Mouse (Mus musculus) forebrain, embryonic 12.5 days (tissue): ENCODE data around the gene Dip2a. TPM values are rescaled to one million over a fixed set of nuclear protein-coding genes. Genes with fewer than 3 reads are reported as not detected.

Experiments used
- ATAC-seq: fragments of 200-750 bp; cut with Nextera tagmentation; 2 replicates; pipeline ENCODE4 v1.8.0; 2017; ENCODE audit warnings: moderate TSS enrichment; ENCODE audit not compliant: low FRiP score
- H3K27ac ChIP-seq: fragments of 300-500 bp; sonication (generic); 2 replicates; pipeline ENCODE4 v1.5.1; 2016; ENCODE audit warnings: mild to moderate bottlenecking
- H3K27me3 ChIP-seq: fragments of 300-500 bp; sonication (generic); 2 replicates; pipeline ENCODE4 v1.6.1; 2016; ENCODE audit warnings: mild to moderate bottlenecking
- H3K36me3 ChIP-seq: fragments of 300-500 bp; sonication (generic); replicated peaks from 2 replicates; pipeline ENCODE4 v1.6.1; 2016; ENCODE audit warnings: mild to moderate bottlenecking
- H3K4me1 ChIP-seq: fragments of 300-500 bp; sonication (generic); 2 replicates; pipeline ENCODE4 v1.6.1; 2016
- H3K4me2 ChIP-seq: fragments of 300-500 bp; sonication (generic); 2 replicates; pipeline ENCODE4 v1.6.1; 2016; ENCODE audit warnings: mild to moderate bottlenecking, moderate library complexity
- H3K4me3 ChIP-seq: fragments of 300-500 bp; sonication (generic); replicated peaks from 2 replicates; pipeline ENCODE4 v1.5.1; 2016; ENCODE audit warnings: mild to moderate bottlenecking
- H3K9ac ChIP-seq: fragments of 300-500 bp; sonication (generic); 2 replicates; pipeline ENCODE4 v1.6.1; 2016; ENCODE audit warnings: mild to moderate bottlenecking
- H3K9me3 ChIP-seq: fragments of 300-500 bp; sonication (generic); 2 replicates; pipeline ENCODE4 v1.6.1; 2016
- WGBS: fragments of 180-500 bp; shearing (Covaris S2); methylation state at CpG from one replicate; pipeline ENCODE4 v1.1.7; 2016; 5-methylcytosine and 5-hydroxymethylcytosine counted together
- polyA plus RNA-seq: library from polyadenylated mRNA; unstranded; fragments of >200 nt; fragmentation: Nextera tagmentation; extraction: Ambion mirVana; gene quantifications from 2 replicates; pipeline ENCODE4 v1.2.1, GENCODE M21; 2016

The Dip2a gene
- polyA plus RNA-seq, 1 experiment from 2014 or later = 11.1 TPM

DNA sequence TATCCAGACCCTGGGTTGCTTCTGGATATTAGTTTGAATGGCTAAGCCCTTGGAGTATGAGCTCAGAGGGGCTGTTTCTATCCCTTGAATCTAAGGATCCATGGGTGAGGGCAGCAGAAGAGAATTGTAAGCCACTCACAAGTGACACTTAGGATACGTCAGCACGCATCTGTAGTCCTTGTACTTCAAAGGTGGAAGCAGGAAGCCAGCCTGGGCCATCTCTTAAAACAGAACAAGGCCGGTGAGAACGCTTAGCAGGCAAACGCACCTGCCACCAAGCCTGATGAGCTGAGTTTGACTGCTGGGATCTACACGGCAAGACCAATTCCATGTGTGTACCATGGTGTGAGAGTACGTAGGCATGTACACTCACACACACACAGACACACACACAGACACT is 87.9 kb downstream of the Dip2a start:
- Histone ChIP-seq H3K4me2 (no peak overlapping the region), H3K4me1 (no peaks in the 10 kb centered on the region), H3K36me3 (no peaks in the 10 kb centered on the region; the same call in 1 of the 2 replicates), H3K4me3 (no peak overlapping the region), H3K27ac (no peak overlapping the region), H3K9ac (no peak overlapping the region), H3K9me3 (no peaks in the 10 kb centered on the region), H3K27me3 (no peaks in the 10 kb centered on the region)
- WGBS = 95% methylated on average over 7 of the region's 7 CpGs
- ATAC-seq = no peak

DNA sequence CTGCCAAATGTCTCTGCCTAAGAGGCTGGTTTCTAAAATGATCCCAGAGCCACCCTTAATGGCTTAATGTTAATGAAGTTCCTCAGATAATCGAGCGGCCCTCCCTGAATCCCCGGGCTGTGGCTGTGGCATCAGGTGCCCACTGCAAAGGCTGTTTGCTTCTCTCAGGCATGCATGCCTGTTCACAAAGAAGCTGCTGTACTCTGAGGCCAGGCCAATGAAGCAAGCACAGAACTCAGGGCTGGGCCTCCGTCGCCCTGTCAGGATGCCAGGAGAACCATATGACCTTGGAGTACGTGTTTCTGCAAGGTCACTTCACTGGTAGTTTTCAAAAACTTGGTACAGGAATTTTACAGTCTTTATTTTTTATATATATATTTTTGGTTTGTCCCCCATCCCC is 89.5 kb downstream of the Dip2a start:
- no peaks in the 10 kb centered on the region for H3K36me3 ChIP-seq
- WGBS = 78% methylated on average over 6 of the region's 6 CpGs
- no peaks in the 10 kb centered on the region for H3K9me3 ChIP-seq
- no peak overlapping the region for H3K27ac ChIP-seq
- no peak overlapping the region for H3K4me2 ChIP-seq
- ATAC-seq = no peak
- H3K4me3 ChIP-seq = no peak overlapping the region
- no peaks in the 10 kb centered on the region for H3K27me3 ChIP-seq
- H3K9ac ChIP-seq = no peak overlapping the region
- H3K4me1 ChIP-seq = no peaks in the 10 kb centered on the region

DNA sequence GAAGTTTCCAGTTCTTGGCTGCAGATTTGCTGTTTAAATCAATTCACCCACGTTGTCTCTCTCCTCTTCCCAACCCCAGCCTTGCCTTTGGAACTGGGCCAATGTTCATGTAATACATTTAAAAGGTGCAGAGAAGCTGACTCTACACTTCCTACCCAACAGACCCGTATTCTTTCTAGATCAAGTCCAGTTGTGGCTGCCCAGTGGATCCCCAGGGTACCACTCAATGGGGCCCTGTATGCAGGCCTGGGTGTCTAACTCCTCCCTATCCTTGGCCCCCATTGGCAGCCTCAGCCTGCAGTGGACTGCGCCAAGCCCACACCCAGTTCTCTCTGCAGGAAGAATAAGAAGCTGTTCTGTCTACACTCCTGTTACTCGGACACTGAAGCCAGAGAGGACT is 91.6 kb downstream of the Dip2a start, which contains the start of gene S100b:
Gene S100b (plus strand): TSS at position 318 of the 400 bp plus-strand sequence.
- 72% methylated on average over 4 of the region's 4 CpGs for WGBS
- Histone ChIP-seq H3K36me3 (no peaks in the 10 kb centered on the region), H3K9ac (no peak within 1 kb of the TSS), H3K4me1 (no peaks in the 10 kb centered on the region), H3K4me2 (no peak within 1 kb of the TSS), H3K27ac (no peak within 1 kb of the TSS), H3K9me3 (no peaks in the 10 kb centered on the region), H3K4me3 (no peak within 1 kb of the TSS), H3K27me3 (0 out of 2 replicates have a peak, but pooled peaks cover 3% of the 10 kb centered on the region)
- no peak for ATAC-seq

DNA sequence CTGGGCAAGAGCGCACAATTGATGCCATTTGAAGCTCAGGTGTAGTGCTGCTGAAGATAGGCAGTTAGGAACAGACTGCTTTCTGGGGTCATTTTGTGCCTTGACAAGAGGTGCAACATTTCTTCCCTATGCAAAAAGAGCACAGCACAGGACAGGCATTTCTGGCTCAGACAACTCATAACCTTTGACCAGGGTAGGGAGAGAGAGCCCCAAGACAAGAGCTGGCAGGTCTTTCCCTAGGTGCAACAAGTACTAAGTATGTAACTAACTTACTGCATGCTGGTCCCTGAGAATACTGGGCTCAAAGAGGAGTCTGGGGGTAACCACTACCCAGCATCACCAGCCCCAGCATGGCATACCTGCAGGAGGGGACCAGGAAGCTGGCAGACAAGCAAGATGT is 92.0 kb downstream of the Dip2a start:
- Histone ChIP-seq H3K36me3 (no peaks in the 10 kb centered on the region), H3K27me3 (0 out of 2 replicates have a peak, but pooled peaks cover 3% of the 10 kb centered on the region), H3K4me3 (no peak overlapping the region), H3K9me3 (no peaks in the 10 kb centered on the region), H3K4me2 (no peak overlapping the region), H3K27ac (no peak overlapping the region), H3K4me1 (peaks cover under 1% of the 10 kb centered on the region), H3K9ac (no peak overlapping the region)
- 100% methylated on average over 1 of the region's 1 CpGs for WGBS
- ATAC-seq = no peak

DNA sequence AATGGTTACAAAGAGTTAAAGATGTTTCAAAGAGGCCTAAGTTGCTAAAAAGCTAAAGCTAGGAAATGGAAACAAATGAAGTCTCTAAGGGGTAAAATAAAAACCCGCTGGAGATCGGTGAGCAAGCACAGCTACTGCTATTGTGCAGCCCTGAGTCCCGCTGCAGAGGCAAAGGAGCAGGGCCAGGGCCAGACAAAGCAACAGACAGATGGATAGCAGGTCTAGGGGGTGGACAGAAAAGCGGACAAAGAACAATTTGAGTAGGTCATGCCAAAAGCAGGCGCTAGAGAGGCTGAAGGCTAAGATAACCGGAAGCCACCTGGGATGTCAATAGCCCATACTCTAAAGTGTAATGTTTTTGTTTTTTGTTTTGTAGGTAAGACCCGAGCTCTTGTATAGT is 94.2 kb downstream of the Dip2a start:
- Histone ChIP-seq H3K4me2 (no peak overlapping the region), H3K27me3 (0 out of 2 replicates have a peak, but pooled peaks cover 3% of the 10 kb centered on the region), H3K4me3 (no peak overlapping the region), H3K4me1 (peaks cover 6% of the 10 kb centered on the region), H3K9ac (no peak overlapping the region), H3K27ac (no peak overlapping the region), H3K9me3 (no peaks in the 10 kb centered on the region), H3K36me3 (no peaks in the 10 kb centered on the region)
- WGBS = 70% methylated on average over 7 of the region's 7 CpGs
- ATAC-seq = no peak

DNA sequence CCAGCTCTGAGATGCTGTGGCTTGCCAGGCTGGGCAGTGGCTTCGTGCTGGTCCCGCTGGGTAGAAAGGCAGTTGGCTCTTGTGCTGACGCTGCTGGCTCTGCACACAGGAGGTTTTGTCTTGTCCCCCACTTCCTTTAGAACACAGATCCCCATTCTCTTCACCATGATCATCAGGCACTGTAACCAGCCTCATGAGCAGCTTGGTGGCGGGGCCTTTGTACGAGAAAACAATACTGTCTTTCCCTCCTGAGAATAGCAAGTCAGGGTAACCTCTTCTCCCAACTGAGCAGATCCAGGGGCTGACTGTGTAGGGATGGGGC is 96.5 kb downstream of the Dip2a start:
- 64% methylated on average over 5 of the region's 5 CpGs for WGBS
- no peak overlapping the region for H3K27ac ChIP-seq
- no peak overlapping the region for H3K4me3 ChIP-seq
- no peaks in the 10 kb centered on the region for H3K36me3 ChIP-seq
- no peaks in the 10 kb centered on the region for H3K9me3 ChIP-seq
- ATAC-seq = no peak
- H3K9ac ChIP-seq = no peak overlapping the region
- H3K27me3 ChIP-seq = 0 out of 2 replicates have a peak, but pooled peaks cover 3% of the 10 kb centered on the region
- H3K4me2 ChIP-seq = no peak overlapping the region
- H3K4me1 ChIP-seq = peaks cover 6% of the 10 kb centered on the region

DNA sequence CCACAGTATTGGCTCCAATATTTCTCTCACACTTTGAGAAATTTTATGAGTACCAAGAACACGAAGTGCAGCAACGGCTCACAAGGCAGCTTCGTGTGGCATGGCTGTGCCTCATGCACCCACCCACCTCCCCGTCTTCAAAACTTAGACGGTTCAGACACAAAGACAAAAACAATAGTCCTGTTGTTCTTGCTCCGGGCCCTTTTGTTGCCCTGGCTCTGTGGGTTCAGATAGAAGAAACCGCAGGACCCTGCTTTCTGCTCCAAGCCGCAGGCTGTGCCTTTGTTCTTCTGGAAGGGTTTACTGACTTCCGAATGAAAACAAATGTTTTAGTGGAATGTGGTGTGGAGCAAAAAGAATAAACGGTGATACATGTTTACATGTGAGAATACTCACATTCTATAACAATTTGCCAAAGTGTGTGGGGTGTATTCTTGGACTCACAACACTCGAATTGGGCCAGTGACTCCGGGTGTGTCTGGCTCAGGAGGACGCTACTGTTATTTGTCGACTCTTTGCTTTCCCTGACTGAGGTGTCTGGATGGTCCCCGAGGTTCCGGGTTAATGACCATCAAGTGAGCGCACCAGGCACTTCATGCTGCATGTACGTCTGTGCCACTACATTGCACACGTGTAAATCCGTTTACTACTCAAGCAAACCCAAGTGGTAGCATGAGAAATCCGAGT is 97.0 kb downstream of the Dip2a start:
- Histone ChIP-seq H3K4me1 (peaks cover 6% of the 10 kb centered on the region), H3K36me3 (no peaks in the 10 kb centered on the region), H3K4me3 (no peak overlapping the region), H3K9me3 (no peaks in the 10 kb centered on the region), H3K27me3 (0 out of 2 replicates have a peak, but pooled peaks cover 3% of the 10 kb centered on the region), H3K4me2 (no peak overlapping the region), H3K27ac (no peak overlapping the region), H3K9ac (no peak overlapping the region)
- ATAC-seq = no peak
- WGBS = 30% methylated on average over 21 of the region's 21 CpGs

DNA sequence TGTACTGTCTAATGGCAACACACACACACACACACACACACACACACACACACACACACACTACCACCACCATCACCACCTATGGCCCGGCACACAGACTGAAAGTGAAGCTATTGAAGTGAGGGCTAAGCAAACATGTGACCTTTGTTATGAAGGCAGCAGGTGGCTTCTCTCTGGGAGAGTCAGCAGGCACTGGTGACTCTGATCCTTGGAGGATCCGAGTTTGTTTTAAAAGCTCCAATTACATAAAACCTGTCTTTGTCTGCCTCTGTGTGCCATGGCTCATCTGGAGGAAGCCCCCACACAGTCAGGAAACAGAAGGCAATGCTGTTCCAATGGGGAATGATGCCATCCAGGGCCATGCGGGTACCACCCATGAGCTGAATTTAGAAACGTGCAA is 98.5 kb downstream of the Dip2a start:
- ATAC-seq = no peak
- WGBS = 72% methylated on average over 4 of the region's 4 CpGs

DNA sequence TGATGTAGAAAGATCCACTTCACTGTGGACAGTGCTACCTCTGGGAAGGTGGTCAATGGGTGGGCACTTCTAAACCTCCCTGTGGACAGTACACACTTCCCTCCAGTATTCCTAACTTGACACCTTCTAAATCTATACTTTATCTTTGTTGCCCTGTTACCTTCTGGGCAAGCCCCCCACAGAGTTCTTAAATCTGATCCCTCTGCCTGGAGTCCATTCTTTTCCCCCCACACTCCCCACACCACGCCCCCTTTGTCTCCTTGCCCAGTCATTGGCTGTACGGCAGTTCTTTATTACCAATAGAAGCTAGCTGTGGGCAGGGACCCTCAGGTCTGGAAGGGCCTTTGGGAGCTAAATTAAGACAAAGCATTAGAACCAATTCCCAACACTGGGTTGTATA is 100.0 kb downstream of the Dip2a start:
- Histone ChIP-seq H3K27ac (no peak overlapping the region), H3K4me1 (peaks cover 6% of the 10 kb centered on the region), H3K4me3 (no peak overlapping the region), H3K27me3 (0 out of 2 replicates have a peak, but pooled peaks cover 3% of the 10 kb centered on the region), H3K4me2 (no peak overlapping the region), H3K36me3 (no peaks in the 10 kb centered on the region), H3K9me3 (no peaks in the 10 kb centered on the region), H3K9ac (no peak overlapping the region)
- 76% methylated on average over 2 of the region's 2 CpGs for WGBS
- no peak for ATAC-seq

More for the DNA sequence above, 98.5 kb downstream of the Dip2a start:
- Histone ChIP-seq H3K4me3 (no peak overlapping the region), H3K4me1 (peaks cover 6% of the 10 kb centered on the region), H3K27me3 (0 out of 2 replicates have a peak, but pooled peaks cover 3% of the 10 kb centered on the region), H3K9ac (no peak overlapping the region), H3K9me3 (no peaks in the 10 kb centered on the region), H3K4me2 (no peak overlapping the region), H3K27ac (no peak overlapping the region), H3K36me3 (no peaks in the 10 kb centered on the region)

DNA sequence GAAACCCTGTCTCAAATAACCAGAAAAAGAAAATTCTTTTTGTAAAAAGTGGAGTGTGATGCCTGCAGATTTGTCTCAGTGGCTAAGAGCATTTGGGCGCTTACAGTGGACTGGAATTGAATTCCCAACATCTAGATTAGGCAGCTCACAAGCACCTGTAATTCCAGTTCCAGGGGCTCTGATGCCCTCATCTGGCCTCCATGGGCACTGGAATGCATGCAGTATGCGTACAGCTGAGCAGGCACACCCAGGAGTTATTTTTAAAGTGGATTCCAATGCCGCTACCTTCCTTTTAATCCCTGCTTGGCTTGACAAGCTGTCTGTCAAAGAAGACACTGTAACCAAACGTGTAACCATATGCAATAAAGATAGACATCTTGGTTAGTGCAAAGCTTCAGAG is 105.7 kb downstream of the Dip2a start:
- Histone ChIP-seq H3K4me2 (no peak overlapping the region), H3K9me3 (no peaks in the 10 kb centered on the region), H3K27ac (no peak overlapping the region), H3K27me3 (no peaks in the 10 kb centered on the region), H3K4me3 (no peak overlapping the region), H3K36me3 (peaks cover 8% of the 10 kb centered on the region), H3K4me1 (peaks cover 19% of the 10 kb centered on the region), H3K9ac (no peak overlapping the region)
- ATAC-seq = no peak
- WGBS = 81% methylated on average over 4 of the region's 4 CpGs

DNA sequence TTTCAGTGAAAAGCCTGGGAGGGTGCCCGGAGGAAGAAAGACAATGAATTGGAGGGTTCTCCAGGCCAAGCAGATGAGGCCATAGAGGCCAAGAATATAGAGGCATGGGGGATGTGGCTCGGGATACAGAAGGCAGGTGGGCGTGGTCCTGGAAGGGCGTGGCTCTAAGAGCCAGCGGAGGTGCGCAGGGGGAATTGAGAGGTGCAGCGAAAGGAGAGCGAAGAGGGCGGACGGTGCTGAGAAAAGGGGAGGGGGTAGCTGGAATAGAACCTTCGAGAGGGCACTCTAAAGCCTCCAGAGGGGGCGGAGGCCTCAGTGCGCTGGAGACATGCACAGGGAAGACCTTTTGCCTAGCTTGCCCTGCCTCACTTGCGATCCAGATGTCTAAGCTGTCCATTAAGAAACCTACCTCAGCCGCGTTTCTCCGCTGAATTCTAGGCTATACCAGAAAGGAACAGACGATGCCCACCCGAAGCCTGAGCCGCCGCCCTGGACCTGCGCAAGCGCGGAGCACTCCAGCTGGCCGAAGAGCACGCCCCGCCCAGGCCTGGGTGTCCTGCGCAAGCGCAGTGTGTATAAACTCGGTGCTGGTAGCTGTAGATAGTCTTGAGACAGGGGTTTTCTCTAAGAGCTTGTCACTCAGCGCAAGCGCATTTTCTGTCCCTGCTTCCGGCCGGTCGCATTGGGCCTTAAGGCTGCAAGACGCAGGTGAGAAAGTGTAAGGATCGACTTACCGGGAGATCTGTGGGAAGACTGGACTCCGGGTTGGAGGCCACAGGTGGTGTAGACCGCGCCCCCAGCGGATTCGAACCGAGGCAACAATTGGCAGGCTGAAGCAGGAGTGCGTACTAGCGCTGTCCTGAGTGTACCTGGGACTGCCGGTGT is 107.5 kb downstream of the Dip2a start, which contains the start of gene Prmt2:
Gene Prmt2 (minus strand): TSS at position 525 of the 885 bp plus-strand sequence.
- peak within 1 kb of the TSS; percentile 57 for H3K4me3 ChIP-seq
- WGBS = 1% methylated on average over 47 of the region's 47 CpGs
- peak; percentile 97 for ATAC-seq

DNA sequence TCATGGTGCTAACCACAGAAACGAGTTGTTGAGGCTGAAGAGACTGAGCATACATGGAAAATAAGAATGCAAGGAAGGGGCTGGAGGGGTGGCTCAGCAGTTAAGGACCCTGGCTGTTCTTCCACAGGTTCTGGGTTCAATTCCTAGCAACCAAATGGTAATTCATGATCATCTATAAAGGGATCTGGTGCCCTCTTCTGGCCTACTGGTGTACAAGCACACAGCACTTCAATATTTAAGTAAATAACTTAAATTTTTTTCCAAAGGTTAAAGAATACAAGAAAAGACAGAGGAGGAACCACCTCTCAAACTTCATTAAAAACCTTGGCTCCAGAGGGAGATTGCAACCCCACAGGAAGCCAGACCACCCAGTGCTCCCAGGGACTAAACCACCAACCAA is 115.5 kb downstream of the Dip2a start:
- Histone ChIP-seq H3K36me3 (peaks cover 15% of the 10 kb centered on the region), H3K27ac (no peak overlapping the region), H3K9ac (no peak overlapping the region), H3K4me3 (no peak overlapping the region), H3K9me3 (no peaks in the 10 kb centered on the region), H3K4me2 (no peak overlapping the region), H3K27me3 (no peaks in the 10 kb centered on the region), H3K4me1 (no peaks in the 10 kb centered on the region)
- no peak for ATAC-seq
- 83% methylated on average over 1 of the region's 1 CpGs for WGBS

More for the DNA sequence above, 107.5 kb downstream of the Dip2a start, which contains the start of gene Prmt2:
- no peaks in the 10 kb centered on the region for H3K9me3 ChIP-seq
- H3K36me3 ChIP-seq = peaks cover 8% of the 10 kb centered on the region
- peak within 1 kb of the TSS; percentile 63 for H3K9ac ChIP-seq
- no peaks in the 10 kb centered on the region for H3K27me3 ChIP-seq
- peaks cover 19% of the 10 kb centered on the region for H3K4me1 ChIP-seq
- H3K4me2 ChIP-seq = peak within 1 kb of the TSS; percentile 69
- peak within 1 kb of the TSS; percentile 88 for H3K27ac ChIP-seq
